Mouse (Mus musculus) thymus, postnatal 10 days (tissue): ENCODE measurements around the gene Tcf7l1.

ENCODE experiments used
- DNase-seq, 2 experiments: peaks; one replicate each; pipeline ENCODE4 v3.0.0; 2021; ENCODE audit warnings: low spot score in 2 of 2

Tcf7l1 gene

GRCm38 (mm10) chr6:72699467-72700126 is 89.5 kb downstream of the Tcf7l1 start:
- no peak for DNase-seq

- no peak for DNase-seq
Measured at GRCm38 (mm10) chr6:72698559-72698958, 90.5 kb downstream of the Tcf7l1 start.

- DNase-seq: no peak
Measured at GRCm38 (mm10) chr6:72696601-72697335, 92.3 kb downstream of the Tcf7l1 start.

- no peak for DNase-seq
Measured at GRCm38 (mm10) chr6:72694791-72695204, 94.3 kb downstream of the Tcf7l1 start.

GRCm38 (mm10) chr6:72694047-72694790 is 94.8 kb downstream of the Tcf7l1 start:
- DNase-seq: no peak

- no peak for DNase-seq
Measured at GRCm38 (mm10) chr6:72692469-72692868, 96.6 kb downstream of the Tcf7l1 start.

GRCm38 (mm10) chr6:72691549-72691948 is 97.5 kb downstream of the Tcf7l1 start:
- no peak for DNase-seq

GRCm38 (mm10) chr6:72690595-72690994 is 98.5 kb downstream of the Tcf7l1 start:
- no peak for DNase-seq

GRCm38 (mm10) chr6:72690001-72690400 is 99.1 kb downstream of the Tcf7l1 start:
- no peak for DNase-seq

GRCm38 (mm10) chr6:72689046-72689445 is 100.0 kb downstream of the Tcf7l1 start:
- DNase-seq: no peak

GRCm38 (mm10) chr6:72685165-72685564 is 103.9 kb downstream of the Tcf7l1 start:
- DNase-seq: no peak

- no peak for DNase-seq
Measured at GRCm38 (mm10) chr6:72684260-72684805, 104.7 kb downstream of the Tcf7l1 start.

GRCm38 (mm10) chr6:72682238-72682637 is 106.8 kb downstream of the Tcf7l1 start:
- no peak for DNase-seq

GRCm38 (mm10) chr6:72680936-72681335 is 108.1 kb downstream of the Tcf7l1 start:
- no peak for DNase-seq

GRCm38 (mm10) chr6:72678631-72679030 is 110.4 kb downstream of the Tcf7l1 start:
- no peak for DNase-seq

GRCm38 (mm10) chr6:72677510-72678220 is 111.4 kb downstream of the Tcf7l1 start:
- DNase-seq: no peak

- no peak for DNase-seq
Measured at GRCm38 (mm10) chr6:72677079-72677478, 112.0 kb downstream of the Tcf7l1 start.

- DNase-seq: no peak
Measured at GRCm38 (mm10) chr6:72676376-72676775, 112.7 kb downstream of the Tcf7l1 start.

GRCm38 (mm10) chr6:72673751-72674150 is 115.3 kb downstream of the Tcf7l1 start:
- no peak for DNase-seq

GRCm38 (mm10) chr6:72671129-72671528 is 117.9 kb downstream of the Tcf7l1 start:
- no peak for DNase-seq

GRCm38 (mm10) chr6:72667021-72667420 is 122.0 kb downstream of the Tcf7l1 start:
- DNase-seq: peak; percentile 36 to 70

GRCm38 (mm10) chr6:72664290-72664689 is 124.8 kb downstream of the Tcf7l1 start:
- no peak for DNase-seq
